Mouse (Mus musculus): ENCODE measurements around the gene Car15. TPM values are rescaled to one million over a fixed set of nuclear protein-coding genes. Genes with fewer than 3 reads are reported as not detected.

Gene Car15
- polyA plus RNA-seq, 1 experiment from 2014 or later: 2.3 TPM

DNA sequence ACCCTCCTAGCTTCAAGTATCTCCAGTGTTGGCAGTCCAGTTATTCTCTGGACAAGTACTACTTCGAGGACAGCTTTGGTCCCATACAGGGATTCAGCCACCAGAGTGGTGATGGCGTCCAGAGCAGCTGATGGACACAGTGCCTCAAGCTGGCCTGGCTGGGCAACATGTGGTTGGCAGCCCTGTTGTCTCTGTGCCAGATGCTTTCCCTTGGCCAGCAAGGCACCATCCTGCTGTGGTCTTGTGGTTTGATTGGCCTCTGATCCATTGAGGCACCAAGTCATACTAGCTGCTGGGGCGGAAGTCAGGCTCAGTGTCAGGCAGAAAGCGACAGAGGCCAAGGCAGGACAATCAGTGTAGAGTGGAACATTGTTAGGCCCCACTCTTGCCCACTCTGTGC, 29.0 kb downstream of the Car15 start:
- no peaks in the 10 kb centered on the region for H3K9me3 ChIP-seq (ENCODE audit: control insufficient read depth, low read length)
- H3K27ac ChIP-seq (ENCODE audit: low read depth, low read length): no peak overlapping the region
- ATAC-seq (ENCODE audit: low FRiP score) (no peak), DNase-seq (ENCODE audit: low spot score, missing footprints) (no peak)
- 81% methylated on average over 4 of the region's 4 CpGs for WGBS
- no peak overlapping the region for H3K4me3 ChIP-seq (ENCODE audit: low read depth, low read length)
- peaks cover 24% of the 10 kb centered on the region for H3K4me1 ChIP-seq (ENCODE audit: control insufficient read depth, insufficient read depth, low read length)
- peaks cover 44% of the 10 kb centered on the region for H3K27me3 ChIP-seq (ENCODE audit: control insufficient read depth, insufficient read depth, low read length)
- H3K36me3 ChIP-seq (ENCODE audit: control insufficient read depth, insufficient read depth, low read length): no peaks in the 10 kb centered on the region
- no peak overlapping the region for H3K4me2 ChIP-seq
- H3K9ac ChIP-seq (ENCODE audit: low read length): no peak overlapping the region

DNA sequence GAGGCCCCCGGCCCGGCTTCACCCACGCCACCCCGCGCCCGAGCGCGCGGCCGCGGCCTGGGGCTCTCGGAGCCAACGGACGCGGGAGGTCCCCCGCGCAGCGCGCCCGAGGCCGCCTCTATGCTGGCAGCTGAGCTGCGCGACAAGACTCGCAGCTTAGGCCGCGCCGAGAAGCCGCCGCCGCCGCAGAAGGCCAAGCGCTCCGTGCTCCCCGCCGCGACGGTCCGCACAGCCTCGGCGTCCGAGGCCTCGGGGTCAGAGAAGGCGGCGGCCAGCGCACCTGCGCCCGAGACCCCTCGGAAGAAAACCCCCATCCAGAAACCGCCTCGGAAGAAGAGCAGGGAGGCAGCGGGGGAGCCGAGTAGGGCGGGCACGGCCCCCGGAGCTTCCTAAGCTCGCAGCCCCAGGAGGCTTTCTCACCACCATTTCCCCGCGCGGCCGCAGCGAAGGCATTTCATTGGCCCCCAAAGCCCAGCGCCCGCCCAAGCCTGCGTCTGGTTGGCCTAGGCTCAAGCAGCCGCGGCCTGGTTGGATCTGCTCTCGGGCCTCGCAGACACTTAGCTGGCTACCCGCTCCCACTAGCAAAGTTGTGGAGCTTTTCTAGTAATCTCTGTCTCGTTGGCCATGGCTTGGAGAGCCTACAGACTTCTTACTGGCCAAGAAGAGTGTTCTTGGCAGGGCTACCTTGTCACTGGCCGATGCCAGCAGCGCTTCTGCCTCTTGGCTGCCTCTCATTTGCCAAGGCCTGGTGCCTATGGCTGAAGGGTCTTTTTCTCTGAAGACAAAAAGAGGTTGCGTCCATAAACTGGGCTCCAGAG, 30.8 kb downstream of the Car15 start:
- WGBS: 2% methylated on average over 71 of the region's 73 CpGs
- Histone ChIP-seq H3K4me1 (ENCODE audit: control insufficient read depth, insufficient read depth, low read length) (peaks cover 38% of the 10 kb centered on the region), H3K9me3 (ENCODE audit: control insufficient read depth, low read length) (no peaks in the 10 kb centered on the region), H3K27ac (ENCODE audit: low read depth, low read length) (peak overlapping the region; percentile 67; the same call in 1 of the 2 replicates), H3K9ac (ENCODE audit: low read length) (peak overlapping the region; percentile 93), H3K4me2 (peak overlapping the region; percentile 98), H3K4me3 (ENCODE audit: low read depth, low read length) (peak overlapping the region; percentile 54), H3K36me3 (ENCODE audit: control insufficient read depth, insufficient read depth, low read length) (no peaks in the 10 kb centered on the region), H3K27me3 (ENCODE audit: control insufficient read depth, insufficient read depth, low read length) (peaks cover 54% of the 10 kb centered on the region)
- ATAC-seq (ENCODE audit: low FRiP score): peak; percentile 85
- peak; percentile 98 for DNase-seq (ENCODE audit: low spot score, missing footprints)

GRCm38 (mm10) chr16:17806581-17807191, 31.5 kb downstream of the Car15 start:
- WGBS: 5% methylated on average over 45 of the region's 50 CpGs
- H3K36me3 ChIP-seq (ENCODE audit: control insufficient read depth, insufficient read depth, low read length): no peaks in the 10 kb centered on the region
- H3K27ac ChIP-seq (ENCODE audit: low read depth, low read length): peak overlapping the region; percentile 67; the same call in 1 of the 2 replicates
- H3K27me3 ChIP-seq (ENCODE audit: control insufficient read depth, insufficient read depth, low read length): peaks cover 61% of the 10 kb centered on the region
- peak; percentile 97 for DNase-seq (ENCODE audit: low spot score, missing footprints)
- ATAC-seq (ENCODE audit: low FRiP score): peak; percentile 20; the same call in 1 of the 2 replicates
- peak overlapping the region; percentile 93 for H3K9ac ChIP-seq (ENCODE audit: low read length)
- H3K4me2 ChIP-seq: peak overlapping the region; percentile 98
- no peaks in the 10 kb centered on the region for H3K9me3 ChIP-seq (ENCODE audit: control insufficient read depth, low read length)
- peak overlapping the region; percentile 54 for H3K4me3 ChIP-seq (ENCODE audit: low read depth, low read length)
- peaks cover 40% of the 10 kb centered on the region for H3K4me1 ChIP-seq (ENCODE audit: control insufficient read depth, insufficient read depth, low read length)

GRCm38 (mm10) chr16:17804982-17805381, 33.2 kb downstream of the Car15 start:
- ATAC-seq (ENCODE audit: low FRiP score) (no peak), DNase-seq (ENCODE audit: low spot score, missing footprints) (peak; percentile 87)
- H3K4me2 ChIP-seq: peak overlapping the region; percentile 57
- no peaks in the 10 kb centered on the region for H3K36me3 ChIP-seq (ENCODE audit: control insufficient read depth, insufficient read depth, low read length)
- no peak overlapping the region for H3K27ac ChIP-seq (ENCODE audit: low read depth, low read length)
- peaks cover 40% of the 10 kb centered on the region for H3K4me1 ChIP-seq (ENCODE audit: control insufficient read depth, insufficient read depth, low read length)
- 10% methylated on average over 7 of the region's 7 CpGs for WGBS
- peak overlapping the region; percentile 35 for H3K4me3 ChIP-seq (ENCODE audit: low read depth, low read length)
- 0 out of 2 replicates have a peak overlapping the region, but pooled peaks have one; percentile 12 for H3K9ac ChIP-seq (ENCODE audit: low read length)
- H3K9me3 ChIP-seq (ENCODE audit: control insufficient read depth, low read length): no peaks in the 10 kb centered on the region
- H3K27me3 ChIP-seq (ENCODE audit: control insufficient read depth, insufficient read depth, low read length): peaks cover 77% of the 10 kb centered on the region

- H3K27ac ChIP-seq (ENCODE audit: low read depth, low read length): no peak overlapping the region
- H3K4me1 ChIP-seq (ENCODE audit: control insufficient read depth, insufficient read depth, low read length): peaks cover 38% of the 10 kb centered on the region
- H3K9me3 ChIP-seq (ENCODE audit: control insufficient read depth, low read length): no peaks in the 10 kb centered on the region
- WGBS: 2% methylated on average over 33 of the region's 33 CpGs
- peak overlapping the region; percentile 57 for H3K4me2 ChIP-seq
- peak; percentile 96 for DNase-seq (ENCODE audit: low spot score, missing footprints)
- peak overlapping the region; percentile 35 for H3K4me3 ChIP-seq (ENCODE audit: low read depth, low read length)
- peak; percentile 26 for ATAC-seq (ENCODE audit: low FRiP score)
- 0 out of 2 replicates have a peak overlapping the region, but pooled peaks have one; percentile 12 for H3K9ac ChIP-seq (ENCODE audit: low read length)
- H3K27me3 ChIP-seq (ENCODE audit: control insufficient read depth, insufficient read depth, low read length): peaks cover 82% of the 10 kb centered on the region
- no peaks in the 10 kb centered on the region for H3K36me3 ChIP-seq (ENCODE audit: control insufficient read depth, insufficient read depth, low read length)
These were observed 33.7 kb downstream of the Car15 start for GRCm38 (mm10) chr16:17804449-17804912.

GRCm38 (mm10) chr16:17803675-17804448, 34.3 kb downstream of the Car15 start:
- Histone ChIP-seq H3K4me2 (peak overlapping the region; percentile 57), H3K36me3 (ENCODE audit: control insufficient read depth, insufficient read depth, low read length) (no peaks in the 10 kb centered on the region), H3K9ac (ENCODE audit: low read length) (no peak overlapping the region), H3K4me1 (ENCODE audit: control insufficient read depth, insufficient read depth, low read length) (peaks cover 38% of the 10 kb centered on the region), H3K4me3 (ENCODE audit: low read depth, low read length) (peak overlapping the region; percentile 35), H3K9me3 (ENCODE audit: control insufficient read depth, low read length) (no peaks in the 10 kb centered on the region), H3K27ac (ENCODE audit: low read depth, low read length) (no peak overlapping the region), H3K27me3 (ENCODE audit: control insufficient read depth, insufficient read depth, low read length) (peaks cover 85% of the 10 kb centered on the region)
- ATAC-seq (ENCODE audit: low FRiP score) (no peak), DNase-seq (ENCODE audit: low spot score, missing footprints) (peak; percentile 92)
- WGBS: 9% methylated on average over 33 of the region's 33 CpGs

DNA sequence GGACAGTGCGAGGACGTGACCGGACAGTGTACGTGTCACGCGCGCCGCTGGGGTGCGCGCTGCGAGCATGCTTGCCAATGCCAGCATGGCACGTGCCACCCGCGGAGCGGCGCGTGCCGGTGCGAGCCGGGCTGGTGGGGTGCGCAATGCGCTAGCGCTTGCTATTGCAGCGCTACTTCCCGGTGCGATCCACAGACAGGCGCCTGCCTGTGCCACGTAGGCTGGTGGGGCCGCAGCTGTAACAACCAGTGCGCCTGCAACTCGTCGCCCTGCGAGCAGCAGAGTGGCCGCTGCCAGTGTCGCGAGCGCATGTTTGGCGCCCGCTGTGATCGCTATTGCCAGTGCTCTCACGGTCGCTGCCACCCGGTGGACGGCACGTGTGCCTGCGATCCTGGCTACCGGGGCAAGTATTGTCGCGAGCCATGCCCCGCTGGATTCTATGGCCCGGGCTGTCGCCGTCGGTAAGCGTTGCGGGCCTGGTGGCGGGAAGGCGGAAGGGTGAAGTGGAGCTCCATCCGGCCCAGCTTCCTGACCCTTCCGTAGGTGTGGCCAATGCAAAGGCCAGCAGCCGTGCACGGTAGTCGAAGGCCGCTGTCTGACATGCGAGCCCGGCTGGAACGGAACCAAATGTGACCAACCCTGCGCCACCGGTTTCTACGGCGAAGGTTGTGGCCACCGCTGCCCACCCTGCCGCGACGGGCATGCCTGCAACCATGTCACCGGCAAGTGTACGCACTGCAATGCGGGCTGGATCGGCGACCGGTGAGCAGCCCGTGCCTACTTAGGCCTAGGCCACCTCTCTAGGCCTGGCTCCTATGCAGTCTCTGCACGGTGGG, 35.1 kb downstream of the Car15 start:
- H3K27me3 ChIP-seq (ENCODE audit: control insufficient read depth, insufficient read depth, low read length): peaks cover 89% of the 10 kb centered on the region
- H3K9ac ChIP-seq (ENCODE audit: low read length): 0 out of 2 replicates have a peak overlapping the region, but pooled peaks have one; percentile 12
- no peaks in the 10 kb centered on the region for H3K9me3 ChIP-seq (ENCODE audit: control insufficient read depth, low read length)
- peak overlapping the region; percentile 38 for H3K4me2 ChIP-seq
- DNase-seq (ENCODE audit: low spot score, missing footprints) (peak; percentile 95), ATAC-seq (ENCODE audit: low FRiP score) (no peak)
- H3K4me3 ChIP-seq (ENCODE audit: low read depth, low read length): peak overlapping the region; percentile 21
- H3K4me1 ChIP-seq (ENCODE audit: control insufficient read depth, insufficient read depth, low read length): peaks cover 44% of the 10 kb centered on the region
- no peak overlapping the region for H3K27ac ChIP-seq (ENCODE audit: low read depth, low read length)
- WGBS: 2% methylated on average over 83 of the region's 83 CpGs
- H3K36me3 ChIP-seq (ENCODE audit: control insufficient read depth, insufficient read depth, low read length): no peaks in the 10 kb centered on the region

DNA sequence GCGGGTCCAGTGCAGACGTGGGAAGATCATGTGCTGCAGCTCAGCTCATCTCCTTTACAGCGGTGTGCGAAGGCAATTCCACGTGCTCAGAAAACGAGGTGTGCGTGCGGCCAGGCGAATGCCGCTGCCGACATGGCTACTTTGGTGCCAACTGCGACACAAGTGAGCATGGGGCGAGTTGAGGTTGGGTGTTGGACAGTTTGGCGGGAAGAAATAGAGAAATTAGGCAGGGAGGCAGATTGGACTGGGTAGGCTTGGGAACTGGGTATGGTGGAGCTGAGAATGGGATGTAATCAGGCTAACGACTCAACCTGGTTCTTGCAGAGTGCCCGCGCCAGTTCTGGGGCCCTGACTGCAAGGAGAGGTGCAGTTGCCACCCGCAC, 35.7 kb downstream of the Car15 start:
- Histone ChIP-seq H3K4me3 (ENCODE audit: low read depth, low read length) (peak overlapping the region; percentile 21), H3K4me2 (peak overlapping the region; percentile 38), H3K9me3 (ENCODE audit: control insufficient read depth, low read length) (no peaks in the 10 kb centered on the region), H3K27me3 (ENCODE audit: control insufficient read depth, insufficient read depth, low read length) (peaks cover 94% of the 10 kb centered on the region), H3K36me3 (ENCODE audit: control insufficient read depth, insufficient read depth, low read length) (no peaks in the 10 kb centered on the region), H3K4me1 (ENCODE audit: control insufficient read depth, insufficient read depth, low read length) (peaks cover 46% of the 10 kb centered on the region), H3K27ac (ENCODE audit: low read depth, low read length) (no peak overlapping the region), H3K9ac (ENCODE audit: low read length) (no peak overlapping the region)
- peak; percentile 94 for DNase-seq (ENCODE audit: low spot score, missing footprints)
- no peak for ATAC-seq (ENCODE audit: low FRiP score)
- WGBS: 4% methylated on average over 18 of the region's 18 CpGs

Measured in midbrain, embryonic 11.5 days (tissue).